Comparison of ENCODE assay signal across 20 mouse cellular contexts in the genomic region with DNA sequence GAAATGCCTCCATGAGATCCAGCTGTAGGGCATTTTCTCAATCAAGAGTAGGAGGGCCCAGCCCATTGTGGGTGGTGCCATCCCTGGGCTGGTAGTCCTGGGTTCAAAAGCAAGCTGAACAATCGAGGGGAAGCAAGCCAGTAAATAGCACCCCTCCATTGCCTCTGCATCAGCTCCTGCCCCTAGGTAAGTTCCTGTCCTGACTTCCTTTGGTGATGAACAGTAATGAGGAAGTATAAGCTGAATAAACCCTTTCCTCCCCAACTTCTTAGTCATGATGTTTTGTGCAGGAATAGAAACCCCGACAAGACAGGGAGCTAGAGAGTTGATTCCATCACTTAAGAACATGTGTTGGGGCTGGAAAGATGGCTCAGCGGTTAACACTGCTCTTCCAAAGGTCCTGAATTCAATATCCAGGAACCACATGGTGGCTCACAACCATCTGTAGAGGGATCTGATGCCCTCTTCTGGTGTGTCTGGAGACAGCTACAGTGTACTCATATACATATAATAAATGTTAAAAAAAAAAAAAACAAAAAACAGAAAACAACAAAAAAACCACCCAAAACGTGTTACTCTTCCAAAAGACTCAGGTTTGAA. TPM values are rescaled to one million over a fixed set of nuclear protein-coding genes. Genes with fewer than 3 reads are reported as not detected.
A peak's percentile ranks its signal among the peaks of the same experiment; 100 is the strongest.
DNase-seq lines count a peak whose midpoint lies in the region; ATAC-seq and TF ChIP-seq lines count a peak whose summit lies in the region.
"Had no signal": no experiment of that assay in that cellular context is flagged by ENCODE, and none has a peak within 500 bp of the region (broad histone marks: within the 10 kb centered on the region; RNA-seq: fewer than 3 reads in every experiment).

No protein-coding gene starts in this region.

- WGBS in kidney, postnatal 0 days: 70% methylated on average over 4 of the region's 4 CpGs
- 82% methylated on average over 4 of the region's 4 CpGs for WGBS in kidney, embryonic 14.5 days
- 79% methylated on average over 4 of the region's 4 CpGs for WGBS in midbrain, postnatal 0 days
- 72% methylated on average over 4 of the region's 4 CpGs for WGBS in midbrain, embryonic 13.5 days
- WGBS in bone marrow, adult 2 months: 25% methylated on average over 4 of the region's 4 CpGs

- H3K4me1 ChIP-seq in kidney, postnatal 0 days (replicated peaks; ENCODE audit: insufficient read depth, low read length): peaks cover 14% of the 10 kb centered on the region; the same call in 1 of the 2 replicates
- peaks cover 13% of the 10 kb centered on the region; the same call in 1 of the 2 replicates for H3K4me1 ChIP-seq in kidney, embryonic 14.5 days (ENCODE audit: control insufficient read depth, insufficient read depth, low read length)
- H3K4me1 ChIP-seq in midbrain, postnatal 0 days (ENCODE audit: insufficient read depth, low read length): peaks cover 3% of the 10 kb centered on the region; the same call in 1 of the 2 replicates
- H3K4me1 ChIP-seq in midbrain, embryonic 13.5 days (replicated peaks): peaks cover 20% of the 10 kb centered on the region; the same call in 1 of the 2 replicates
- peaks cover 5% of the 10 kb centered on the region for H3K4me1 ChIP-seq in bone marrow, adult 2 months (ENCODE audit: control insufficient read depth, insufficient read depth, low read length)

- peak; percentile 42 for TF ChIP-seq CTCF in gastrocnemius, adult 2 months (IDR thresholded peaks at IDR 0.05)
- peak; percentile 40 for TF ChIP-seq CTCF in kidney, postnatal 0 days (IDR thresholded peaks at IDR 0.05; ENCODE audit: low read depth)
- peak; percentile 35 for TF ChIP-seq CTCF in midbrain, postnatal 0 days (IDR thresholded peaks at IDR 0.05)
- TF ChIP-seq CTCF in bone marrow, adult 2 months (IDR thresholded peaks at IDR 0.05; ENCODE audit: control insufficient read depth, insufficient read depth, low read length): no peak

- intact Hi-C loops in gastrocnemius, adult 2 months (cut with DNase I): loop anchor here (5.0 to 10.0 kb wide), 2 partner anchors 38 to 290 kb away; a partner anchor contains a TSS

- H3K36me3 ChIP-seq in kidney, postnatal 0 days (ENCODE audit: insufficient read depth, low read length): no peaks in the 10 kb centered on the region
- no peaks in the 10 kb centered on the region for H3K36me3 ChIP-seq in kidney, embryonic 14.5 days (ENCODE audit: control insufficient read depth, insufficient read depth, low read length)
- no peaks in the 10 kb centered on the region for H3K36me3 ChIP-seq in midbrain, postnatal 0 days (ENCODE audit: insufficient read depth, low read length)
- H3K36me3 ChIP-seq in midbrain, embryonic 13.5 days: no peaks in the 10 kb centered on the region
- H3K36me3 ChIP-seq: heart, embryonic 12.5 days; kidney, embryonic 15.5 days; lung, embryonic 15.5 days had no signal

- H3K9ac ChIP-seq in kidney, postnatal 0 days (ENCODE audit: low read depth, low read length): no peak overlapping the region
- H3K9ac ChIP-seq in kidney, embryonic 14.5 days (ENCODE audit: low read depth, low read length): no peak overlapping the region
- no peak overlapping the region for H3K9ac ChIP-seq in midbrain, postnatal 0 days (replicated peaks; ENCODE audit: low read length, poor library complexity, severe bottlenecking)
- H3K9ac ChIP-seq in midbrain, embryonic 13.5 days (replicated peaks): no peak overlapping the region
- H3K9ac ChIP-seq: heart, embryonic 12.5 days; kidney, embryonic 15.5 days; lung, embryonic 15.5 days had no signal

- ATAC-seq in kidney, postnatal 0 days (replicated peaks; ENCODE audit: low FRiP score, low read depth): no peak
- no peak for ATAC-seq in kidney, embryonic 14.5 days (ENCODE audit: low FRiP score, low TSS enrichment)
- no peak for ATAC-seq in midbrain, postnatal 0 days (ENCODE audit: low FRiP score)
- ATAC-seq in midbrain, embryonic 13.5 days: no peak
- ATAC-seq: forebrain, embryonic 14.5 days had no signal

- no peaks in the 10 kb centered on the region for H3K9me3 ChIP-seq in kidney, postnatal 0 days (replicated peaks; ENCODE audit: low read length)
- H3K9me3 ChIP-seq in kidney, embryonic 14.5 days (ENCODE audit: control insufficient read depth, low read length): no peaks in the 10 kb centered on the region
- H3K9me3 ChIP-seq in midbrain, postnatal 0 days (ENCODE audit: low read length): no peaks in the 10 kb centered on the region
- no peaks in the 10 kb centered on the region for H3K9me3 ChIP-seq in midbrain, embryonic 13.5 days
- H3K9me3 ChIP-seq: heart, embryonic 12.5 days; kidney, embryonic 15.5 days; lung, embryonic 15.5 days had no signal

- no peak overlapping the region for H3K4me2 ChIP-seq in kidney, postnatal 0 days (ENCODE audit: low read length)
- no peak overlapping the region for H3K4me2 ChIP-seq in kidney, embryonic 14.5 days (replicated peaks; ENCODE audit: low read depth, low read length)
- no peak overlapping the region for H3K4me2 ChIP-seq in midbrain, postnatal 0 days (ENCODE audit: low read depth, low read length, poor library complexity, severe bottlenecking)
- H3K4me2 ChIP-seq in midbrain, embryonic 13.5 days (replicated peaks): no peak overlapping the region
- H3K4me2 ChIP-seq: heart, embryonic 12.5 days had no signal

- no peak for TF ChIP-seq POLR2A in bone marrow, adult 2 months (IDR thresholded peaks at IDR 0.05; ENCODE audit: borderline replicate concordance, control insufficient read depth, low read depth, low read length)

- H3K27ac ChIP-seq in gastrocnemius, adult 2 months: peak overlapping the region; percentile 99
- H3K27ac ChIP-seq in kidney, postnatal 0 days: no peak overlapping the region
- no peak overlapping the region for H3K27ac ChIP-seq in kidney, embryonic 14.5 days (ENCODE audit: low read depth, low read length)
- H3K27ac ChIP-seq in midbrain, postnatal 0 days (ENCODE audit: low read depth, low read length): no peak overlapping the region
- no peak overlapping the region for H3K27ac ChIP-seq in midbrain, embryonic 13.5 days
- peak overlapping the region; percentile 96 for H3K27ac ChIP-seq in bone marrow, adult 2 months (ENCODE audit: control insufficient read depth, insufficient read depth, low read depth, low read length, poor library complexity)
- H3K27ac ChIP-seq: kidney, embryonic 15.5 days; lung, embryonic 15.5 days had no signal

- DNase-seq in gastrocnemius, adult 2 months: no peak
- DNase-seq in gastrocnemius, postnatal 10 days: no peak
- no peak for DNase-seq in kidney, postnatal 0 days (ENCODE audit: low spot score)
- DNase-seq in midbrain, postnatal 0 days (ENCODE audit: low spot score): no peak
- DNase-seq in adrenal gland, postnatal 25 days: no peak
- DNase-seq: cerebellum, adult 11-12 months had no signal

- no peak overlapping the region for H3K4me3 ChIP-seq in gastrocnemius, adult 2 months
- H3K4me3 ChIP-seq in kidney, postnatal 0 days (replicated peaks; ENCODE audit: low read depth, low read length): no peak overlapping the region
- no peak overlapping the region for H3K4me3 ChIP-seq in kidney, embryonic 14.5 days (ENCODE audit: low read length)
- no peak overlapping the region for H3K4me3 ChIP-seq in midbrain, postnatal 0 days (ENCODE audit: low read depth, low read length)
- H3K4me3 ChIP-seq in midbrain, embryonic 13.5 days (replicated peaks): no peak overlapping the region
- no peak overlapping the region for H3K4me3 ChIP-seq in bone marrow, adult 2 months (replicated peaks; ENCODE audit: control insufficient read depth, low read depth, low read length)
- H3K4me3 ChIP-seq: heart, embryonic 12.5 days; kidney, embryonic 15.5 days; lung, embryonic 15.5 days had no signal

- H3K27me3 ChIP-seq in kidney, postnatal 0 days (ENCODE audit: insufficient read depth, low read length): no peaks in the 10 kb centered on the region
- H3K27me3 ChIP-seq in kidney, embryonic 14.5 days (ENCODE audit: control insufficient read depth, insufficient read depth, low read length): 0 out of 2 replicates have a peak, but pooled peaks cover 5% of the 10 kb centered on the region
- H3K27me3 ChIP-seq in midbrain, postnatal 0 days (ENCODE audit: insufficient read depth, low read length): no peaks in the 10 kb centered on the region
- H3K27me3 ChIP-seq in midbrain, embryonic 13.5 days: peaks cover 42% of the 10 kb centered on the region

RNA-seq across cellular contexts. Expression of a gene that starts 5.7 kb away (rescaled TPM):
- total RNA-seq in gastrocnemius, adult 2 months (2021): not detected
- not detected for total RNA-seq in gastrocnemius, postnatal 10 days (2021)
- not detected in 2 replicates for polyA plus RNA-seq in kidney, postnatal 0 days (2015; fragmentation: Nextera tagmentation; extraction: Ambion mirVana)
- not detected in 2 replicates for polyA plus RNA-seq in kidney, embryonic 14.5 days (2014; fragmentation: Nextera tagmentation; extraction: Ambion mirVana)
- total RNA-seq in midbrain, postnatal 0 days (2014; rRNA removed): not detected in 2 replicates
- polyA plus RNA-seq in midbrain, postnatal 0 days (2015; fragmentation: Nextera tagmentation; extraction: Ambion mirVana): not detected in 2 replicates
- not detected in 2 replicates for polyA plus RNA-seq in midbrain, embryonic 13.5 days (2015; fragmentation: Nextera tagmentation; extraction: Ambion mirVana)
- not detected in 2 replicates for polyA plus RNA-seq in bone marrow, adult 2 months (2011; ENCODE audit: insufficient read depth, insufficient read length, low replicate concordance, missing spikeins)
- not detected in 2 replicates for total RNA-seq in adrenal gland, postnatal 25 days (2021)
- total RNA-seq: gastrocnemius, adult 18-20 months; layer of hippocampus, postnatal 10 days; left cerebral cortex, postnatal 36 days had no signal
- polyA plus RNA-seq: cortical plate, adult 2 months; forebrain, embryonic 14.5 days; heart, embryonic 12.5 days; hindbrain, embryonic 11.5 days; kidney, embryonic 15.5 days; lung, embryonic 15.5 days; stomach, embryonic 14.5 days; urinary bladder, adult 2 months had no signal

RNA-seq across cellular contexts. Expression of a gene that starts 7.6 kb away (rescaled TPM):
- total RNA-seq in gastrocnemius, adult 2 months (2021): 100 to 1,000 TPM; 106 to 153 TPM
- total RNA-seq in gastrocnemius, postnatal 10 days (2021): 10 to 100 TPM in 1 of 2 experiments, 1 to 10 TPM in 1; 6.0 to 14.4 TPM
- 16.2 and 20.4 TPM in 2 replicates for polyA plus RNA-seq in kidney, postnatal 0 days (2015; fragmentation: Nextera tagmentation; extraction: Ambion mirVana)
- 10.0 and 14.0 TPM in 2 replicates for polyA plus RNA-seq in kidney, embryonic 14.5 days (2014; fragmentation: Nextera tagmentation; extraction: Ambion mirVana)
- 29.9 and 31.9 TPM in 2 replicates for total RNA-seq in midbrain, postnatal 0 days (2014; rRNA removed)
- 19.9 and 22.5 TPM in 2 replicates for polyA plus RNA-seq in midbrain, postnatal 0 days (2015; fragmentation: Nextera tagmentation; extraction: Ambion mirVana)
- polyA plus RNA-seq in midbrain, embryonic 13.5 days (2015; fragmentation: Nextera tagmentation; extraction: Ambion mirVana): 30.0 and 30.9 TPM in 2 replicates
- 29.4 and 48.6 TPM in 2 replicates for polyA plus RNA-seq in bone marrow, adult 2 months (2011; ENCODE audit: insufficient read depth, insufficient read length, low replicate concordance, missing spikeins)
- total RNA-seq in adrenal gland, postnatal 25 days (2021): 55.9 and 60.1 TPM in 2 replicates

RNA-seq across cellular contexts. Expression of a gene that starts 24.3 kb away (rescaled TPM):
- total RNA-seq in gastrocnemius, adult 2 months (2021): not detected
- not detected for total RNA-seq in gastrocnemius, postnatal 10 days (2021)
- polyA plus RNA-seq in kidney, postnatal 0 days (2015; fragmentation: Nextera tagmentation; extraction: Ambion mirVana): not detected in 2 replicates
- polyA plus RNA-seq in kidney, embryonic 14.5 days (2014; fragmentation: Nextera tagmentation; extraction: Ambion mirVana): not detected in 2 replicates
- total RNA-seq in midbrain, postnatal 0 days (2014; rRNA removed): not detected in 2 replicates
- polyA plus RNA-seq in midbrain, postnatal 0 days (2015; fragmentation: Nextera tagmentation; extraction: Ambion mirVana): not detected in 2 replicates
- not detected in 2 replicates for polyA plus RNA-seq in midbrain, embryonic 13.5 days (2015; fragmentation: Nextera tagmentation; extraction: Ambion mirVana)
- not detected in 2 replicates for polyA plus RNA-seq in bone marrow, adult 2 months (2011; ENCODE audit: insufficient read depth, insufficient read length, low replicate concordance, missing spikeins)
- not detected in 2 replicates for total RNA-seq in adrenal gland, postnatal 25 days (2021)
- total RNA-seq: gastrocnemius, adult 18-20 months; layer of hippocampus, postnatal 10 days; left cerebral cortex, postnatal 36 days had no signal
- polyA plus RNA-seq: cortical plate, adult 2 months; forebrain, embryonic 14.5 days; heart, embryonic 12.5 days; hindbrain, embryonic 11.5 days; kidney, embryonic 15.5 days; lung, embryonic 15.5 days; stomach, embryonic 14.5 days; urinary bladder, adult 2 months had no signal

RNA-seq across cellular contexts. Expression of a gene that starts 35.6 kb away (rescaled TPM):
- not detected for total RNA-seq in gastrocnemius, adult 2 months (2021)
- total RNA-seq in gastrocnemius, postnatal 10 days (2021): not detected
- not detected in 2 replicates for polyA plus RNA-seq in kidney, postnatal 0 days (2015; fragmentation: Nextera tagmentation; extraction: Ambion mirVana)
- not detected in 2 replicates for polyA plus RNA-seq in kidney, embryonic 14.5 days (2014; fragmentation: Nextera tagmentation; extraction: Ambion mirVana)
- not detected in 2 replicates for total RNA-seq in midbrain, postnatal 0 days (2014; rRNA removed)
- not detected in 2 replicates for polyA plus RNA-seq in midbrain, postnatal 0 days (2015; fragmentation: Nextera tagmentation; extraction: Ambion mirVana)
- 0.66 and 0.71 TPM in 2 replicates for polyA plus RNA-seq in midbrain, embryonic 13.5 days (2015; fragmentation: Nextera tagmentation; extraction: Ambion mirVana)
- polyA plus RNA-seq in bone marrow, adult 2 months (2011; ENCODE audit: insufficient read depth, insufficient read length, low replicate concordance, missing spikeins): not detected in 2 replicates
- not detected in 2 replicates for total RNA-seq in adrenal gland, postnatal 25 days (2021)
- total RNA-seq: gastrocnemius, adult 18-20 months; layer of hippocampus, postnatal 10 days; left cerebral cortex, postnatal 36 days had no signal
- polyA plus RNA-seq: cortical plate, adult 2 months; forebrain, embryonic 14.5 days; hindbrain, embryonic 11.5 days had no signal

RNA-seq across cellular contexts. Expression of a gene that starts 50.5 kb away (rescaled TPM):
- not detected for total RNA-seq in gastrocnemius, adult 2 months (2021)
- total RNA-seq in gastrocnemius, postnatal 10 days (2021): not detected
- polyA plus RNA-seq in kidney, postnatal 0 days (2015; fragmentation: Nextera tagmentation; extraction: Ambion mirVana): 0.17 TPM in 1 of 2 replicates, not detected in the other
- polyA plus RNA-seq in kidney, embryonic 14.5 days (2014; fragmentation: Nextera tagmentation; extraction: Ambion mirVana): 0.45 and 0.51 TPM in 2 replicates
- total RNA-seq in midbrain, postnatal 0 days (2014; rRNA removed): 22.8 and 28.6 TPM in 2 replicates
- polyA plus RNA-seq in midbrain, postnatal 0 days (2015; fragmentation: Nextera tagmentation; extraction: Ambion mirVana): 21.0 and 25.5 TPM in 2 replicates
- 4.1 and 4.2 TPM in 2 replicates for polyA plus RNA-seq in midbrain, embryonic 13.5 days (2015; fragmentation: Nextera tagmentation; extraction: Ambion mirVana)
- polyA plus RNA-seq in bone marrow, adult 2 months (2011; ENCODE audit: insufficient read depth, insufficient read length, low replicate concordance, missing spikeins): not detected in 2 replicates
- total RNA-seq in adrenal gland, postnatal 25 days (2021): 1.9 and 2.2 TPM in 2 replicates
- total RNA-seq: gastrocnemius, adult 18-20 months had no signal

Comparison
In these comparisons a context has a peak if more than half of its experiments do, and no peak if none do; other contexts are left out.
1. H3K27ac ChIP-seq: peak in gastrocnemius, adult 2 months (single experiment) and bone marrow, adult 2 months (single experiment); none in kidney, postnatal 0 days (single experiment), kidney, embryonic 14.5 days (single experiment), midbrain, postnatal 0 days (single experiment) and midbrain, embryonic 13.5 days (single experiment).